Mouse (Mus musculus): ENCODE results near the gene Bag5. TPM values are rescaled to one million over a fixed set of nuclear protein-coding genes. Genes with fewer than 3 reads are reported as not detected.

Bag5 gene
- total and polyA plus RNA-seq, 3 experiments, result 24.0 to 38.0 TPM; not detected in 1

GRCm38 (mm10) chr12:111681305-111681704 lies 31.8 kb downstream of the Bag5 start:
- no peaks in the 10 kb centered on the region for H3K9me3 ChIP-seq (replicated peaks; ENCODE audit: insufficient read depth, low read length)
- no peak overlapping the region for H3K27ac ChIP-seq (ENCODE audit: control insufficient read depth, low read depth, low read length)
- no peak overlapping the region for H3K9ac ChIP-seq (ENCODE audit: control insufficient read depth, low read depth, low read length, poor library complexity, severe bottlenecking)
- H3K79me2 ChIP-seq (ENCODE audit: control insufficient read depth, insufficient read depth, low read length, poor library complexity), result peaks cover 25% of the 10 kb centered on the region
- peaks cover 0 to 2% of the 10 kb centered on the region in 2 experiments; a peak in 2 of 4 replicates for H3K36me3 ChIP-seq (ENCODE audit: control insufficient read depth in 1 of 2, insufficient read depth in 2 of 2, low read length in 2 of 2)
- no peak overlapping the region for H3K4me3 ChIP-seq (ENCODE audit: control insufficient read depth in 1 of 2, insufficient read depth in 1 of 2, low read depth in 2 of 2, low read length in 2 of 2)
- no peak for DNase-seq (ENCODE audit: low read depth, low spot score)
- TF ChIP-seq TCF12 (IDR thresholded peaks at IDR 0.05; ENCODE audit: low read depth, low read length), result no peak
- TF ChIP-seq POLR2A (IDR thresholded peaks at IDR 0.05; ENCODE audit: control insufficient read depth in 1 of 2, insufficient read depth in 1 of 2, low read depth in 1 of 2, low read length in 2 of 2, poor library complexity in 1 of 2), result no peak
- TF ChIP-seq JUND (IDR thresholded peaks at IDR 0.05; ENCODE audit: low read depth, low read length), result no peak
- no peak for TF ChIP-seq RCOR1 (IDR thresholded peaks at IDR 0.05; ENCODE audit: low read depth, low read length)
- peaks cover 3 to 5% of the 10 kb centered on the region in 2 experiments; a peak in 2 of 4 replicates for H3K4me1 ChIP-seq (ENCODE audit: control insufficient read depth in 1 of 2, insufficient read depth in 2 of 2, low read length in 2 of 2)
- H3K27me3 ChIP-seq (ENCODE audit: control insufficient read depth in 1 of 2, insufficient read depth in 2 of 2, low read length in 2 of 2), result no peaks in the 10 kb centered on the region

- H3K9me3 ChIP-seq (replicated peaks; ENCODE audit: insufficient read depth, low read length), result no peaks in the 10 kb centered on the region
- peaks cover 25% of the 10 kb centered on the region for H3K79me2 ChIP-seq (ENCODE audit: control insufficient read depth, insufficient read depth, low read length, poor library complexity)
- peaks cover 4 to 11% of the 10 kb centered on the region in 2 experiments; a peak in 3 of 4 replicates for H3K4me1 ChIP-seq (ENCODE audit: control insufficient read depth in 1 of 2, insufficient read depth in 2 of 2, low read length in 2 of 2)
- no peak overlapping the region for H3K9ac ChIP-seq (ENCODE audit: control insufficient read depth, low read depth, low read length, poor library complexity, severe bottlenecking)
- no peaks in the 10 kb centered on the region for H3K27me3 ChIP-seq (ENCODE audit: control insufficient read depth in 1 of 2, insufficient read depth in 2 of 2, low read length in 2 of 2)
- peaks cover 0 to 6% of the 10 kb centered on the region in 2 experiments; a peak in 2 of 4 replicates for H3K36me3 ChIP-seq (ENCODE audit: control insufficient read depth in 1 of 2, insufficient read depth in 2 of 2, low read length in 2 of 2)
- no peak overlapping the region for H3K4me3 ChIP-seq (ENCODE audit: control insufficient read depth in 1 of 2, insufficient read depth in 1 of 2, low read depth in 2 of 2, low read length in 2 of 2)
- TF ChIP-seq RAD21 (IDR thresholded peaks at IDR 0.05; ENCODE audit: low read depth, low read length) (no peak), USF2 (IDR thresholded peaks at IDR 0.05; ENCODE audit: borderline replicate concordance in 1 of 2, insufficient read depth in 1 of 2, low read depth in 1 of 2, low read length in 2 of 2) (no peak), ZKSCAN1 (IDR thresholded peaks at IDR 0.05; ENCODE audit: low read depth, low read length) (no peak), TAL1 (IDR thresholded peaks at IDR 0.05; ENCODE audit: low read length) (no peak), POLR2A (IDR thresholded peaks at IDR 0.05; ENCODE audit: control insufficient read depth in 1 of 2, insufficient read depth in 1 of 2, low read depth in 1 of 2, low read length in 2 of 2, poor library complexity in 1 of 2) (no peak), MEF2A (IDR thresholded peaks at IDR 0.05; ENCODE audit: extremely low read depth, insufficient replicate concordance, low read depth, low read length, poor library complexity, severe bottlenecking) (no peak), UBTF (IDR thresholded peaks at IDR 0.05; ENCODE audit: borderline replicate concordance, insufficient read depth, low read depth, low read length) (no peak), ELF1 (IDR thresholded peaks at IDR 0.05; ENCODE audit: low read depth, low read length) (no peak), SIN3A (IDR thresholded peaks at IDR 0.05; ENCODE audit: low read length) (no peak), NELFE (IDR thresholded peaks at IDR 0.05; ENCODE audit: low read depth, low read length) (no peak), SMC3 (IDR thresholded peaks at IDR 0.05; ENCODE audit: low read depth, low read length) (no peak), POLR2AphosphoS2 (IDR thresholded peaks at IDR 0.05; ENCODE audit: low read length) (no peak), MYC (IDR thresholded peaks at IDR 0.05; ENCODE audit: low read depth, low read length) (no peak), ETS1 (IDR thresholded peaks at IDR 0.05; ENCODE audit: low read depth, low read length) (no peak), CTCF (IDR thresholded peaks at IDR 0.05 in 2 of 3, conservative IDR thresholded peaks at IDR 0.05 in 1 of 3; ENCODE audit: control insufficient read depth in 1 of 3, insufficient read depth in 1 of 3, low read depth in 2 of 3, low read length in 3 of 3, poor library complexity in 1 of 3, severe bottlenecking in 1 of 3) (no peak), MAFK (IDR thresholded peaks at IDR 0.05; ENCODE audit: borderline replicate concordance, low read depth, low read length) (no peak), TCF12 (IDR thresholded peaks at IDR 0.05; ENCODE audit: low read depth, low read length) (no peak)
- no peak overlapping the region for H3K27ac ChIP-seq (ENCODE audit: control insufficient read depth, low read depth, low read length)
- no peak for DNase-seq (ENCODE audit: low read depth, low spot score)
These were observed 32.4 kb downstream of the Bag5 start for GRCm38 (mm10) chr12:111680661-111681060.
